Mouse (Mus musculus) limb, embryonic 12.5 days (tissue): ENCODE measurements around the gene Invs. TPM values are rescaled to one million over a fixed set of nuclear protein-coding genes. Genes with fewer than 3 reads are reported as not detected.
A peak's percentile ranks its signal among the peaks of the same experiment; 100 is the strongest.

Source experiments
- ATAC-seq: fragments of 200-750 bp; cut with Nextera tagmentation; 2 replicates; pipeline ENCODE4 v1.8.0; 2017; ENCODE audit warnings: low read depth, moderate TSS enrichment; ENCODE audit not compliant: insufficient number of reproducible peaks, insufficient read depth, low FRiP score, low TSS enrichment
- H3K27ac ChIP-seq: fragments of 300-500 bp; sonication (generic); 2 replicates; pipeline ENCODE4 v1.5.1; 2016; ENCODE audit warnings: mild to moderate bottlenecking, moderate library complexity
- H3K27me3 ChIP-seq: fragments of 300-500 bp; sonication (generic); 2 replicates; pipeline ENCODE4 v1.6.1; 2016; ENCODE audit warnings: mild to moderate bottlenecking, moderate library complexity
- H3K36me3 ChIP-seq: fragments of 300-500 bp; sonication (generic); 2 replicates; pipeline ENCODE4 v1.6.1; 2016; ENCODE audit warnings: mild to moderate bottlenecking, moderate library complexity
- H3K4me1 ChIP-seq: fragments of 300-500 bp; sonication (generic); replicated peaks from 2 replicates; pipeline ENCODE4 v1.6.1; 2016
- H3K4me2 ChIP-seq: fragments of 300-500 bp; sonication (generic); 2 replicates; pipeline ENCODE4 v1.6.1; 2016; ENCODE audit warnings: mild to moderate bottlenecking, moderate library complexity
- H3K4me3 ChIP-seq: fragments of 300-500 bp; sonication (generic); replicated peaks from 2 replicates; pipeline ENCODE4 v1.5.1; 2016; ENCODE audit warnings: mild to moderate bottlenecking
- H3K9ac ChIP-seq: fragments of 300-500 bp; sonication (generic); replicated peaks from 2 replicates; pipeline ENCODE4 v1.6.1; 2016; ENCODE audit warnings: mild to moderate bottlenecking, moderate library complexity
- H3K9me3 ChIP-seq: fragments of 300-500 bp; sonication (generic); 2 replicates; pipeline ENCODE4 v1.6.1; 2016; ENCODE audit warnings: mild to moderate bottlenecking, moderate library complexity
- WGBS: fragments of 180-500 bp; shearing (Covaris S2); methylation state at CpG from one replicate; pipeline ENCODE4 v1.1.7; 2016; 5-methylcytosine and 5-hydroxymethylcytosine counted together
- polyA plus RNA-seq: library from polyadenylated mRNA; unstranded; fragments of >200 nt; fragmentation: Nextera tagmentation; extraction: Ambion mirVana; gene quantifications from 2 replicates; pipeline ENCODE4 v1.2.1, GENCODE M21; 2016

The Invs gene
- polyA plus RNA-seq, 1 experiment from 2014 or later, result 12.6 TPM

- no peak for ATAC-seq
- Histone ChIP-seq H3K9me3 (no peaks in the 10 kb centered on the region), H3K4me1 (peaks cover 19% of the 10 kb centered on the region), H3K9ac (no peak overlapping the region), H3K27me3 (no peaks in the 10 kb centered on the region), H3K4me3 (no peak overlapping the region), H3K36me3 (peaks cover 23% of the 10 kb centered on the region), H3K4me2 (peak overlapping the region; percentile 77), H3K27ac (no peak overlapping the region)
- WGBS, result 70% methylated on average over 1 of the region's 1 CpGs
These were observed 191.4 kb downstream of the Invs start for GRCm38 (mm10) chr4:48470977-48471376.

GRCm38 (mm10) chr4:48472052-48472791 lies 192.7 kb downstream of the Invs start:
- H3K4me3 ChIP-seq, result peak overlapping the region; percentile 95
- H3K9ac ChIP-seq, result peak overlapping the region; percentile 96
- no peaks in the 10 kb centered on the region for H3K27me3 ChIP-seq
- no peaks in the 10 kb centered on the region for H3K9me3 ChIP-seq
- peak overlapping the region; percentile 77 for H3K4me2 ChIP-seq
- WGBS, result 19% methylated on average over 12 of the region's 12 CpGs
- peak overlapping the region; percentile 86; the same call in 1 of the 2 replicates for H3K27ac ChIP-seq
- peaks cover 12% of the 10 kb centered on the region for H3K36me3 ChIP-seq
- peaks cover 19% of the 10 kb centered on the region for H3K4me1 ChIP-seq
- ATAC-seq, result no peak

GRCm38 (mm10) chr4:48472792-48473650 lies 193.5 kb downstream of the Invs start, which contains the start of gene Tex10:
Gene Tex10, minus strand, starts transcription at chr4:48473459.
- no peaks in the 10 kb centered on the region for H3K9me3 ChIP-seq
- peak; percentile 90 for ATAC-seq
- H3K27ac ChIP-seq, result peak within 1 kb of the TSS; percentile 86
- H3K4me2 ChIP-seq, result peak within 1 kb of the TSS; percentile 77
- H3K36me3 ChIP-seq, result peaks cover 8% of the 10 kb centered on the region
- H3K4me1 ChIP-seq, result peaks cover 19% of the 10 kb centered on the region
- peak within 1 kb of the TSS; percentile 95 for H3K4me3 ChIP-seq
- peak within 1 kb of the TSS; percentile 96 for H3K9ac ChIP-seq
- no peaks in the 10 kb centered on the region for H3K27me3 ChIP-seq
- under 1% methylated on average over 89 of the region's 89 CpGs for WGBS

- H3K4me3 ChIP-seq, result peak overlapping the region; percentile 95
- ATAC-seq, result no peak
- H3K4me2 ChIP-seq, result peak overlapping the region; percentile 77
- peak overlapping the region; percentile 50; the same call in 1 of the 2 replicates for H3K27ac ChIP-seq
- H3K27me3 ChIP-seq, result no peaks in the 10 kb centered on the region
- 85% methylated on average over 2 of the region's 2 CpGs for WGBS
- H3K9ac ChIP-seq, result no peak overlapping the region
- H3K4me1 ChIP-seq, result peaks cover 19% of the 10 kb centered on the region
- H3K36me3 ChIP-seq, result peaks cover 2% of the 10 kb centered on the region
- peaks cover 5% of the 10 kb centered on the region; the same call in 1 of the 2 replicates for H3K9me3 ChIP-seq
These were observed 194.1 kb downstream of the Invs start for GRCm38 (mm10) chr4:48473651-48474011.

- Histone ChIP-seq H3K27me3 (no peaks in the 10 kb centered on the region; the same call in 1 of the 2 replicates), H3K4me2 (no peak overlapping the region), H3K4me1 (no peaks in the 10 kb centered on the region), H3K36me3 (no peaks in the 10 kb centered on the region), H3K9ac (no peak overlapping the region), H3K27ac (no peak overlapping the region), H3K4me3 (no peak overlapping the region), H3K9me3 (peaks cover 8% of the 10 kb centered on the region; the same call in 1 of the 2 replicates)
- 27% methylated on average over 2 of the region's 2 CpGs for WGBS
- no peak for ATAC-seq
These were observed 201.7 kb downstream of the Invs start for GRCm38 (mm10) chr4:48481287-48481686.

Other genes with a start within 250 kb of the Invs start
- 0.11 and 0.28 TPM in 2 replicates for gene Nr4a3, start 234.6 kb upstream of the Invs start, polyA plus RNA-seq
- gene Stx17, start 154.8 kb upstream of the Invs start, polyA plus RNA-seq, result 28.2 and 29.7 TPM in 2 replicates
- 71.0 and 71.9 TPM in 2 replicates for gene Erp44, start 202 bp upstream of the Invs start, polyA plus RNA-seq
- 67.6 and 70.1 TPM in 2 replicates for gene Tex10, start 193.7 kb downstream of the Invs start, polyA plus RNA-seq